Mouse (Mus musculus) G1E (cell line): ENCODE data around the gene Slc23a2.

Source experiments
- CTCF ChIP-seq: IDR thresholded peaks from 2 replicates; pipeline ENCODE4 v1.5.1; 2012; ENCODE audit warnings: low read depth, low read length, inconsistent platforms, mixed read lengths
- GATA1 ChIP-seq: IDR thresholded peaks from 2 replicates; pipeline ENCODE4 v1.6.1; 2012; ENCODE audit warnings: borderline replicate concordance, low read length, inconsistent platforms, mixed read lengths
- POLR2AphosphoS5 ChIP-seq: IDR thresholded peaks from 2 replicates; pipeline ENCODE4 v1.6.1; 2012; ENCODE audit warnings: low read depth, low read length, inconsistent platforms; ENCODE audit not compliant: insufficient replicate concordance
- TAL1 ChIP-seq: conservative IDR thresholded peaks from 2 replicates; pipeline ENCODE4 v1.6.1; 2012; ENCODE audit warnings: low read depth, low read length, inconsistent platforms, mixed read lengths

- TF ChIP-seq GATA1 (no peak), CTCF (no peak), TAL1 (no peak), POLR2AphosphoS5 (no peak)
These were observed 113.4 kb downstream of the Slc23a2 start for GRCm38 (mm10) chr2:132031364-132032095.
